Mouse (Mus musculus) neural tube, embryonic 11.5 days (tissue): Measurements from ENCODE around the gene Arsb. TPM values are rescaled to one million over a fixed set of nuclear protein-coding genes. Genes with fewer than 3 reads are reported as not detected.
A peak's percentile ranks its signal among the peaks of the same experiment; 100 is the strongest.

Experiments used
- ATAC-seq: fragments of 200-750 bp; cut with Nextera tagmentation; 2 replicates; pipeline ENCODE4 v1.8.0; 2017; ENCODE audit warnings: moderate number of reproducible peaks, mild to moderate bottlenecking, moderate TSS enrichment, moderate library complexity; ENCODE audit not compliant: insufficient read depth, low FRiP score, low TSS enrichment
- DNase-seq: peaks from one replicate; pipeline ENCODE4 v3.0.0-alpha.2; 2015; ENCODE audit warnings: low spot score
- H3K27ac ChIP-seq: fragments of 300-500 bp; sonication (generic); 2 replicates; pipeline ENCODE4 v1.5.1; 2014; ENCODE audit warnings: low read depth, mild to moderate bottlenecking, low read length
- H3K27me3 ChIP-seq: fragments of 300-500 bp; sonication (generic); 2 replicates; pipeline ENCODE4 v1.6.1; 2014; ENCODE audit warnings: mild to moderate bottlenecking, low read length, mixed read lengths; ENCODE audit not compliant: control insufficient read depth, insufficient read depth
- H3K36me3 ChIP-seq: fragments of 300-500 bp; sonication (generic); 2 replicates; pipeline ENCODE4 v1.6.1; 2014; ENCODE audit warnings: mild to moderate bottlenecking, low read length, moderate library complexity, mixed read lengths; ENCODE audit not compliant: control insufficient read depth, insufficient read depth
- H3K4me1 ChIP-seq: fragments of 300-500 bp; sonication (generic); 2 replicates; pipeline ENCODE4 v1.6.1; 2014; ENCODE audit warnings: low read length, mixed read lengths; ENCODE audit not compliant: control insufficient read depth, insufficient read depth
- H3K4me2 ChIP-seq: fragments of 300-500 bp; sonication (generic); 2 replicates; pipeline ENCODE4 v1.6.1; 2014; ENCODE audit warnings: low read depth, mild to moderate bottlenecking, moderate library complexity
- H3K4me3 ChIP-seq: fragments of 300-500 bp; sonication (generic); 2 replicates; pipeline ENCODE4 v1.5.1; 2014; ENCODE audit warnings: low read depth, low read length
- H3K9ac ChIP-seq: fragments of 300-500 bp; sonication (generic); 2 replicates; pipeline ENCODE4 v1.6.1; 2014; ENCODE audit warnings: mild to moderate bottlenecking, low read length
- H3K9me3 ChIP-seq: fragments of 300-500 bp; sonication (generic); 2 replicates; pipeline ENCODE4 v1.6.1; 2016; ENCODE audit warnings: low read length; ENCODE audit not compliant: control insufficient read depth
- WGBS: fragments of 180-500 bp; shearing (Covaris S2); extraction: QIAGEN DNeasy Blood & Tissue Kit; methylation state at CpG from one replicate; pipeline ENCODE4 v1.1.7; 2014; 5-methylcytosine and 5-hydroxymethylcytosine counted together
- polyA plus RNA-seq: library from polyadenylated mRNA; unstranded; fragments of >200 nt; fragmentation: Nextera tagmentation; extraction: Ambion mirVana; gene quantifications from 2 replicates; pipeline ENCODE4 v1.2.1, GENCODE M21; 2014

The Arsb gene
- polyA plus RNA-seq, 1 experiment from 2014 or later, result 7.3 TPM

- no peak overlapping the region for H3K4me3 ChIP-seq
- H3K9me3 ChIP-seq, result no peaks in the 10 kb centered on the region
These were observed 68.7 kb downstream of the Arsb start for GRCm38 (mm10) chr13:93840146-93840545.

GRCm38 (mm10) chr13:93846831-93847518, 75.5 kb downstream of the Arsb start:
- Histone ChIP-seq H3K4me1 (no peaks in the 10 kb centered on the region), H3K4me2 (no peak overlapping the region), H3K27ac (no peak overlapping the region), H3K9me3 (no peaks in the 10 kb centered on the region), H3K4me3 (no peak overlapping the region), H3K27me3 (no peaks in the 10 kb centered on the region), H3K36me3 (no peaks in the 10 kb centered on the region), H3K9ac (no peak overlapping the region)
- 81% methylated on average over 10 of the region's 10 CpGs for WGBS
- ATAC-seq, result no peak
- no peak for DNase-seq

More at GRCm38 (mm10) chr13:93840146-93840545, 68.7 kb downstream of the Arsb start:
- H3K27me3 ChIP-seq, result no peaks in the 10 kb centered on the region
- WGBS, result 65% methylated on average over 2 of the region's 2 CpGs
- DNase-seq (no peak), ATAC-seq (no peak)
- no peaks in the 10 kb centered on the region for H3K4me1 ChIP-seq
- no peak overlapping the region for H3K4me2 ChIP-seq
- H3K27ac ChIP-seq, result no peak overlapping the region; the same call in 1 of the 2 replicates
- no peaks in the 10 kb centered on the region for H3K36me3 ChIP-seq
- H3K9ac ChIP-seq, result no peak overlapping the region

DNA sequence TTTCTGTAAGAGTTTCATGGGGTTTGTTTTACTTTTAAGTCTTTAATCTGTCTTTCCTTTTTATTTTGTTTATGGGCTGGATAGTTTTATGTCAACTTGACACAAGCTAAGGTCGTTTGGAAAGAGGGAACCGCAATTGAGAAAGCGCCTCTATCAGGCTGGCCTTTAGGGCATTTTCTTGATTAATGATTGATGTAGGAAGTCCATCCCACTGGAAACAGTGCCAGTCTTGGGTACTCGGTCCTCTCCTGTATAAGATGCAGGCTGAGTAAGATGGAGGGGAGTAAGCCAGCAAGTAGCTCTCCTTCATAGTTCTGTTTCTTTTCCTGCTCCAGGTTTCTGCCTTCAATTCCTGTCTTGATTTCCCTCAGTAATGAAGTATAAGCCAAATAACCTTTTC, 76.2 kb downstream of the Arsb start:
- Histone ChIP-seq H3K9me3 (no peaks in the 10 kb centered on the region), H3K4me1 (no peaks in the 10 kb centered on the region), H3K27me3 (no peaks in the 10 kb centered on the region), H3K27ac (no peak overlapping the region), H3K4me3 (no peak overlapping the region), H3K9ac (no peak overlapping the region), H3K36me3 (no peaks in the 10 kb centered on the region), H3K4me2 (no peak overlapping the region)
- DNase-seq (no peak), ATAC-seq (no peak)
- WGBS, result 62% methylated on average over 4 of the region's 4 CpGs

DNA sequence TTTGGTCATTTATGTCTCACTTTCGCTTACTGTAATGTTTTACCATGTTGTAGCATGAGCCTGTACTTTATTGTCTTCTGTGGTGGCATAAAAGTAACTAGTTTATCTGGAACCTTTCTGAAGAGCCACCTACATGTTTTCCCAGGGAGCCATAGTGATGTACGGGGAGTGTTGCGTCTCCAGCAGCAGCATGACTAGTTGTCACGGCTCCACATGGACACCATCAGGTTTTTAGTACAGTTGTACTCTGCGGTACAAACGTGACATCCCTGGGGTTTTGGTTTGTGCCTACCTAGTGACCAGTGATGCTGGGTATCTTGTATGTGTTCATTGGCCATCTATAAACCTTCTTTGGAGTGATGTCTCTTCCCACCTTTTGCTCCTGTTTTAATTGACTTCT, 77.2 kb downstream of the Arsb start:
- Histone ChIP-seq H3K9ac (no peak overlapping the region), H3K27ac (no peak overlapping the region), H3K4me3 (no peak overlapping the region), H3K27me3 (no peaks in the 10 kb centered on the region), H3K4me1 (no peaks in the 10 kb centered on the region), H3K4me2 (no peak overlapping the region), H3K9me3 (no peaks in the 10 kb centered on the region), H3K36me3 (no peaks in the 10 kb centered on the region)
- ATAC-seq, result no peak
- DNase-seq, result no peak
- 81% methylated on average over 6 of the region's 6 CpGs for WGBS

DNA sequence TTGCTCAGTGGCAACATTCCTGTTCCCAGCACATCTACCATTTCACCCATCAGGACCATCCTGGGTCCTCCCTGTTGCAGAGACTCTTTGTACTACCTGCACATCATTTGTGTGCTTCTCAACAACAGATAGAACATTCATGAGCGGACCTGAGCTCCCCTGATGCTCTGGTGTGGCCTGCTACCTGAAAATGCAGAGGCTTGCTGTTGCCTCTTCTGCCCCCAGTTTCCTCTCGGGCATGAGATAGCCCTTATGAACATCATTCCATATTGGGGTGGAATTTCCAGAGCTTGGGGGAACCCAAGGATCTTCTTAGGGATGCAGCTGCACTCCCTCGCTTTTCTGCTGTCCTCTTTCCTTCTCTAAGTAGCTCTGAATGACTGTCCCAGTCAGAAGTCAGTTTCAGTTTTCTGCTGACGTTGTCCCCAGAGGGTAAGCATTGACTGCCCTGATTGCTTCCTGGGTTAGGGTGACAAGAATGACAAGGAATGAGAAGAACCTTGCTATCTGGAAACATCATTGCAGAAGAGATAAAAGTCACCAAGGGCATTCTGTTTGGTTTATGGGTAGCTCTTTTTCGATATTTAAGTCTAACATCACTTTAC, 78.4 kb downstream of the Arsb start:
- DNase-seq, result no peak
- ATAC-seq, result no peak
- Histone ChIP-seq H3K9ac (no peak overlapping the region), H3K36me3 (no peaks in the 10 kb centered on the region), H3K4me1 (no peaks in the 10 kb centered on the region), H3K4me2 (no peak overlapping the region), H3K27me3 (no peaks in the 10 kb centered on the region), H3K4me3 (no peak overlapping the region), H3K27ac (no peak overlapping the region), H3K9me3 (no peaks in the 10 kb centered on the region)
- WGBS, result 78% methylated on average over 5 of the region's 5 CpGs

GRCm38 (mm10) chr13:93850674-93851073, 79.2 kb downstream of the Arsb start:
- H3K4me1 ChIP-seq, result no peaks in the 10 kb centered on the region
- H3K4me3 ChIP-seq, result no peak overlapping the region
- H3K36me3 ChIP-seq, result no peaks in the 10 kb centered on the region
- H3K4me2 ChIP-seq, result no peak overlapping the region
- no peaks in the 10 kb centered on the region for H3K27me3 ChIP-seq
- 53% methylated on average over 4 of the region's 4 CpGs for WGBS
- no peak for DNase-seq
- H3K9ac ChIP-seq, result no peak overlapping the region
- H3K27ac ChIP-seq, result no peak overlapping the region
- no peaks in the 10 kb centered on the region for H3K9me3 ChIP-seq
- ATAC-seq, result no peak

DNA sequence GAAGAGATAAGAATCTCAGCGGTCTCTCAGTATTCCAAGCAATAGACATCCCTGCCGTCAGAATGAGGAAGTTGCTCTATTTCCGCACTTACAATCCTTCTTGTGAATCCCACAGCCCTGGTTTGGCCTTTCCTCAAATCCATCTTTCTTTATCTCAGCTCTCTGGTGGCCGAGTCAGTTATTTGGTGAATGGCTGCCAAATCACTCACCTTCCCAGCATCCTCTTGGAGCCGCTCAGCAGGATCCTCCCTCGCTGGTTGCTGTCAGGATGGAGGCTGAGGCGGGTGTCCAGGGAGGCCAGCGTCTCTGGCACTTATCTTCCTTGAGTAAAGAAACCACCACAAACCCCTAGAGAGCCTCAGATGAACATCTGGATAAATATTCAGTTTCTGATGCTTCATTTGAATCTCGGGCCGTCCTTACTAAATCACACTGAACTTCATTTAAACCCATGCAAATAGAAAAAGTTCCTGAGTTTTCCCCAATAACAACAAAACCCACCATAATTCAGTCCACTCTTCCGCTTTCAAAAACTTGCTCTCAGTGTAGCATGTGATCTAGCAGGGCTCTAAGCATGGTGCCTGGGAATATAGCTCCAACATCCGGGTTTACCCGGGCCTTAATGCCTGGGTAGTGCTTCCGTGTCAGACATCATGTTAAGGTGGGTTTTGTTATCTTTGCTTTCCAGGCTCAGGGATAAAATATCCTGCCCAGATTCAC, 81.1 kb downstream of the Arsb start:
- H3K4me2 ChIP-seq, result no peak overlapping the region
- H3K4me3 ChIP-seq, result no peak overlapping the region
- H3K27ac ChIP-seq, result no peak overlapping the region
- no peaks in the 10 kb centered on the region for H3K36me3 ChIP-seq
- no peaks in the 10 kb centered on the region for H3K27me3 ChIP-seq
- no peak overlapping the region for H3K9ac ChIP-seq
- peak; percentile 33 for DNase-seq
- WGBS, result 60% methylated on average over 14 of the region's 14 CpGs
- H3K4me1 ChIP-seq, result no peaks in the 10 kb centered on the region
- no peak for ATAC-seq
- no peaks in the 10 kb centered on the region for H3K9me3 ChIP-seq

GRCm38 (mm10) chr13:93853767-93854166, 82.3 kb downstream of the Arsb start:
- Histone ChIP-seq H3K9ac (no peak overlapping the region), H3K4me1 (no peaks in the 10 kb centered on the region), H3K36me3 (no peaks in the 10 kb centered on the region), H3K4me3 (no peak overlapping the region), H3K9me3 (no peaks in the 10 kb centered on the region), H3K27me3 (no peaks in the 10 kb centered on the region), H3K4me2 (no peak overlapping the region), H3K27ac (no peak overlapping the region)
- DNase-seq, result no peak
- ATAC-seq, result no peak
- WGBS, result 86% methylated on average over 6 of the region's 6 CpGs

DNA sequence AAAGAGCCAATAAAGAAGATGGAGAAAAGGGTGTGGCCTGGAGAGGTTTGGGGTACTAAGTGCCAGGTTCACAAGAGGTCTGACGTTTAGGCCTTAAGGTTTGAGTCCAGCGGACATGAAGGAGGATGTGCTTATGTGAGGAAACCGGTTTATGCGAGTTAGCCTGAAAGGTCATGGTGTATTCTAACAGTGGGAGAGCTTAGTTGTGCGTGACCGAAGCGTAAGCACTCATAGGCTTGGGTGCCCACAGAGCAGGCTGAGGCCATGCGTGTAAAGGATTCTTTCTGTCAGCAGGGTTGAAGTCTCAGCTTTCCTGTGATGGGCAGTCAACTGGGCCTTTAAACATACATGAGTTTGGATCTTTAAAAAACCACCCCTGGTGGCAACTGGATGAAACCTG, 82.9 kb downstream of the Arsb start:
- Histone ChIP-seq H3K9me3 (no peaks in the 10 kb centered on the region), H3K4me2 (no peak overlapping the region), H3K27ac (no peak overlapping the region), H3K4me1 (no peaks in the 10 kb centered on the region), H3K27me3 (no peaks in the 10 kb centered on the region), H3K9ac (no peak overlapping the region), H3K4me3 (no peak overlapping the region), H3K36me3 (no peaks in the 10 kb centered on the region)
- WGBS, result 85% methylated on average over 8 of the region's 8 CpGs
- ATAC-seq, result no peak
- no peak for DNase-seq
